Mouse (Mus musculus) heart, embryonic 14.5 days (tissue): ENCODE results near the gene Zfp850. TPM values are rescaled to one million over a fixed set of nuclear protein-coding genes. Genes with fewer than 3 reads are reported as not detected.

Experiments used
- polyA plus RNA-seq: library from polyadenylated mRNA; unstranded; fragments of >200 nt; fragmentation: Nextera tagmentation; extraction: Ambion mirVana; gene quantifications from 2 replicates; pipeline ENCODE4 v1.2.1, GENCODE M21; 2014

Gene Zfp850
- polyA plus RNA-seq, 1 experiment from 2014 or later = 2.2 TPM

Other genes with a start within 250 kb of the Zfp850 start
- gene Zfp626, start 206.9 kb downstream of the Zfp850 start, polyA plus RNA-seq = 1.2 TPM in 2 replicates
- 5.2 and 6.7 TPM in 2 replicates for gene Zfp59, start 175.5 kb downstream of the Zfp850 start, polyA plus RNA-seq
- gene Zfp607a, start 156.6 kb downstream of the Zfp850 start, polyA plus RNA-seq = 3.5 and 3.8 TPM in 2 replicates
- 8.3 and 9.5 TPM in 2 replicates for gene Zfp974, start 84.7 kb downstream of the Zfp850 start, polyA plus RNA-seq
- gene Zfp780b, start 34.9 kb downstream of the Zfp850 start, polyA plus RNA-seq = 13.1 and 13.2 TPM in 2 replicates
- 212 and 221 TPM in 2 replicates for gene Psmc4, start 36.0 kb upstream of the Zfp850 start, polyA plus RNA-seq
- not detected in 2 replicates for gene Fcgbp, start 57.1 kb upstream of the Zfp850 start, polyA plus RNA-seq
- gene 9530053A07Rik, start 115.4 kb upstream of the Zfp850 start, polyA plus RNA-seq = 0.03 TPM in 1 of 2 replicates, not detected in the other
- gene Fbl, start 155.6 kb upstream of the Zfp850 start, polyA plus RNA-seq = 20.1 and 23.1 TPM in 2 replicates
- gene Dyrk1b, start 165.4 kb upstream of the Zfp850 start, polyA plus RNA-seq = 10.7 and 11.7 TPM in 2 replicates